Mouse (Mus musculus) frontal cortex, postnatal 36 days (tissue): ENCODE measurements around the gene Rpl35.
A peak's percentile ranks its signal among the peaks of the same experiment; 100 is the strongest.

Source experiments
- DNase-seq, 2 experiments: peaks; one replicate each; pipeline ENCODE4 v3.0.0; 2022; ENCODE audit warnings: low spot score in 2 of 2

Gene Rpl35

DNA sequence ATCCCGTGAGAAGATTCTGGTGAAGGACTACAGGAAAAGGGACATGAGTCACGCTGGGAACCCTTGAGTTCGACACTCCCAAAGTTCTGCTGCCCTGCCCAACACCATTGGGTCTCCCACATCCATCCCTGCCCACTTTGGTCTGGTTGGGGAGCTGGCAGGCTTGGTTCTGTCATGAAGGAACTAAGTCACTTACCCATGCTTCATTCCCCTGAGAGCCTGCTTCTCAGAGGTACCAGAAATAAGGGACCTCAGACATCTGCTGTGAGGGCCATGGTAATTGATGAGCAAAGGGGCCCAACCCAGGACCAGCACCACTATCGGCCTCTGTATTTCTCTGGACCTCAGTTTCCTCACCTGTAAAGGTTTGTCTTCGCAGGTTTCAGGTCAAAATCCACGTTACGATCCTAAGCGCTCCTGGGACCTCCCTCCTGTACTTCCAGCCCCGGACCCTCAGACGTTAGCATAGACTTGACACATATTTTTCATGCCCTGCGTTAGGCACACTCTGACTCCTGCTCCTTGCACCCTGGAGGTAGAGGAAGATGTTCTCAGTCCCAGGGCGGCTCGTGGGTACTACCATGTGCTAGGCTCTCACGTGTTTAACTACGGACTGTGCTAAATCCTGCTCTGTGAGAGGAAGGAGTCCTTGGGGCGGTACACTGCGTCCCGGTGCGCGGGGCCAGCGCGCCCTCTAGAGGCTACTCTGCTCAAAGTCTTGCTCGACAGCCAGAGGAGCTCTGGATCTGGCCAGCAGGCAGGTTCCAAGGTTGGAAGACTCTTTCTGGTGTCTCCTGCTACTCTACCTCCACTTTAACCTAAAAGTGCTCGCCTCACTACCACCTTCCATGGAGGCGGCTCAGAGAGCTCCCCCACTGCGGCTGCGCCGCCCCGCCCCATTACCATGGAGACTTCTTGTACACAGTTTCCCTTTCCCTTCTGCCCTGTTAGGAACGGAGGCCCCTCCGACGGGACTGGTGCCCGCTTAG, 7.7 kb downstream of the Rpl35 start, which contains the start of gene Wdr38:
Wdr38 (plus strand) TSS at position 91 of the 989 bp plus-strand sequence.
- peak; percentile 93 for DNase-seq

DNA sequence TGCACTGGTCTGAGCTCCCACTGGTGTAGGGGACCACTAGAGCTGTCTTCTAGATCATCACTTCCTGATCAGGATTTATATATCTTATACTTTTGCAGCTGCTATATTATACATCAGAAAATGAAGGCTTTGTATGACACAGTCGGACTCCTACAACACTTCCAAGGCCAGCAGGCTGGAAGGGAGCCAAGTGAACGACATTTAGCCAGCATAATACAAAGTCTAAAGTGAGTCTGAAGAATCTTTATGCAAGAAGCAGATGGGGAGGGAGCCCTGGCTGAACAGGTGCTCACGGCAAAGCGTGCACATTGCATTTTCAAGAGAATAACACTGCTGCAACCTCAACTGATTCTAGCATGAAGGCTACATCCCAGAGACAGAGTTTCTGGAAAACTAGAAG, 13.0 kb downstream of the Rpl35 start:
- DNase-seq = no peak

DNA sequence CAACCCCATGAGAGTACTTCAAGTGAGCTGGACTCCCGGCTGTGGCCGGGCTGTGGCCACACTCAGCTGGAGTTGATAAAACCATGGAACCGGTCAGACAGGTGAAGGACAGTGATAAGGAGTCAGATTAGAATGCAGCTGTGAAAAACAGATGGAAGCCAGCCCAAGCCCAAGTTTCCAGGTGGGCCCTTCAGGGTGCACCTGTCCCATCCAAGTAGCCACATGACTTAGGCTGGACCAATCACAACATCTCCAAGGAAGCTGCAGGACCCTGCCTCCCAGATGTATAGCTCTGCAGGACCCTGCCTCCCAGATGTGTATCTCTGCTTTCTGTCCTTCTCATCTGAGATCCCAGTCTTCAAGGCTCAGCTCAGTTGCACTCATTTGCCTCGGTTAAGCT, 13.4 kb downstream of the Rpl35 start:
- DNase-seq = no peak

DNA sequence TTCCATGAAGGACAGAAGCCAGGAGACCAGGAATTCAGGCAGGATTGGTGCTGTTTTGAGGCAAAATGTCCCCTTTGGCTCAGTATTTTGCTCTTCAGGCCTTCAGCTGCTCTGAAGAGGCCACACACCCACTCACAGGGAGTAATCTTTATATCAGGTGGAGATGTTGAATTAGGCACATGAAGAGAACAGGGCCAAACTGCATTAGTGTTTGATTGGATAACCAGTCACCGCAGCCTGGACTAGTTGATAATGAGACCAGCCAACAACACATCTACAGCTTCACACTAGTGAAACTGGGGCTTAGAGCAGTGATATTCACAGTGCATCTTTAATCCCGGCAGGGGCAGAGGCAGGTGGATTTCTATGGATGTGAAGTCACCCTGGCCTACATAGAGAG, 16.5 kb downstream of the Rpl35 start:
- no peak for DNase-seq

DNA sequence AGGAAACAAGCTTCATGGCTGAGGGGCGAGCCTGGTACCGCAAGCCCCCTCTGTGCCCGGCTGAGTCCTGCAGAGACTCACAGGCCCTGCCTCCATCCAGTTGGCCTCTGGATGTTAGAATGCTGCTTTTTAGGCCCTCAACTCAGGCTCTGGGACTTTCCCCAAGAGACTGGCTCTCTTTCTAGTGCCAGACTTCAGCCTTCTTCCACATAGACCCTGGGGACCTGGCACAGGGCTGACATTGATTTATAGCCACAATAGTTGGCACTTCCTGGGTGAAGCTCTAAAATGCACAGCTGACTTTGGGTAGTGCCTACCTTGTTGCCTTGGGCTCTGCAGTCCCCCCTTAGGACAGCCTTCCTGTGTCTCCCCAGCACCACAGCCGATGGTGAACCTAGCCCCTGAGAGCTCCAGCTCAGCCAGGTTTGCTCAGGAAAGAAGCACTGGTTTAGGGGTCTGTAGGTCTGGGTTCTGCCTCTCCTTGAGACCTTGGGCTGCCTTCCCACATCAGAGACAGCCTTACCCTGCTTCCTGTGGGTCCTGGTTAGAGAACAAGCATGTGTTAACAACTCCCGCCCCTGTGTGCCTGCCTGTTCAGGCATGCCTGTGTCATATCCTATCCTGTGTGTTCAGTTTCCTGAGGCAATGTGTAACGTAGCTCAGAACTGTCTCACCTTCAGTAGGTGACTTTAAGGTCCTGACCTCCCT, 17.5 kb downstream of the Rpl35 start:
- no peak for DNase-seq

DNA sequence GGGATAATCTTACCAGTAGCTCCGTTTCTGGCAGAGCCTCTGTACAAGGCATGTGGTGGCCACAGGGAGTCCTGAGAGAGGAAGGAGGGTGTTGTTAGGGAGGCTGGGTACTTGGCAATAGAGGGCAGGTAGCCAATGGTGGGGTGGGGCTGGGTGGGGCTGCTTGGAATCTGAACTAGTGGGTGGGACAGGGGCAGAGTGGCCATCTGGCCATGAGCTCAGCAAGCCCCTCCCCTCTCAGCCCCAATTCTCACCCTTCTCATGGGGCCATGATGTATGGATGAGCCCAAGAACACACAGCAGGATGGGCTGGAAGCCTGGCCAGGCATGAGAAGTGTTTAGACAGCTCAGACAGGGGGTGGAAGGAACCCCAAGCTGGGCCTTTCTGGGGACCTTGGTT, 18.1 kb downstream of the Rpl35 start:
- DNase-seq = no peak

DNA sequence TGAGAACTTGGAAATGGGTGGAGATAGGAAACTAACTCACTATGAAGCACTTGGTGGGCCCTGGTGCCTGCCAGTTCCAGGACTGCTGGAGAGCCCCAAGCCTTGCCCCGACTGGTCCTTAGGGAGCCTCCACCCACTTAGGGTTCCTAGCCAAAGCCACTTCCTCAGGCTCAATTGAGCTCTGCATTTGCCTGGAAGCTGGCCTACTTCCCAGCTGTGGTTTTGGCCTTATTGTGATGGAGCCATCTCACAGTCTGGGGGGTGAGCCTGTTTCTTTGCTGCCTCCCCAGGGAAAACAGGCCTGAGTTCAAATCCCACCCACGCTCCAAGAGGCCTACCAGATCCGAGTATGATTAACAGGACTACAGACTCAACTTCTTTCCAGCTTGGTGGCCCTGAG, 18.8 kb downstream of the Rpl35 start:
- DNase-seq = no peak

DNA sequence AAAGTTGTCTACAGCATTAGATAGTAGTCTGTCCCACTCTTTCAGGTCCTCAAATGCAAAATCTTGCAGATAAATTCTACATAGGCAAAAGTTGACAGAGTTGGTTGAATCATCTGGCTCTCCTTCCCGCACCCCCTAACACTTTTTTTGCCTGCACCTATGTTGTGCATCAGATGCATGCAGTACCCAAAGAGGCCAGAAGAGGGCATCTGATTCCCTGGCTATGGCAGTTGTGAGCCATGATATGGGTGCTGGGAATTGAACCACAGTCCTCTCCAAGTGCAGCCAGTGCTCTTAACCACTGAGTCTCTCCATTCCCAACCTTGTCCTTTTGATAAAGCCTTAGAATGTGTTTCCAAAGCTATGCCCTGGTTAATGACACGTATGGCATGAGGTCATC, 22.0 kb downstream of the Rpl35 start:
- no peak for DNase-seq

DNA sequence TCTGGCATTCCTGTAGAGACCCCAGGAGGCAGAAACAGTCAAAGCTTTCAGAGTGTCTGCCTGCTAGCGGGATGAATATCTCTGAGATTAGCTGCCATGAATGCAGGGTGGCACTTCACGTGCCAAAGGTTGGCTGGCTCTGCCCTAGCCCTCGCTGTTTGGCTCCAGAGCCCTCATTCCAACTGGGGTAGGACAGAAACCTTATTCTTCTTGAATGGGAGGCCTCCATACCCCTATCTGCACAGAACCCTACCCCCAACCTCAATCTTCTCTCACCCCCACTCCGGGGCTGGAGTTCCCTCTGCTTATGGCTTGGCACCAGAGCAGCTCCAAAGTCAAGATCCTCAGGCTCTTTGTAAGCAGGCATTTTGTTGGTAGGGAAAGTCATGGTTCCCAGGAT, 27.6 kb downstream of the Rpl35 start:
- no peak for DNase-seq

DNA sequence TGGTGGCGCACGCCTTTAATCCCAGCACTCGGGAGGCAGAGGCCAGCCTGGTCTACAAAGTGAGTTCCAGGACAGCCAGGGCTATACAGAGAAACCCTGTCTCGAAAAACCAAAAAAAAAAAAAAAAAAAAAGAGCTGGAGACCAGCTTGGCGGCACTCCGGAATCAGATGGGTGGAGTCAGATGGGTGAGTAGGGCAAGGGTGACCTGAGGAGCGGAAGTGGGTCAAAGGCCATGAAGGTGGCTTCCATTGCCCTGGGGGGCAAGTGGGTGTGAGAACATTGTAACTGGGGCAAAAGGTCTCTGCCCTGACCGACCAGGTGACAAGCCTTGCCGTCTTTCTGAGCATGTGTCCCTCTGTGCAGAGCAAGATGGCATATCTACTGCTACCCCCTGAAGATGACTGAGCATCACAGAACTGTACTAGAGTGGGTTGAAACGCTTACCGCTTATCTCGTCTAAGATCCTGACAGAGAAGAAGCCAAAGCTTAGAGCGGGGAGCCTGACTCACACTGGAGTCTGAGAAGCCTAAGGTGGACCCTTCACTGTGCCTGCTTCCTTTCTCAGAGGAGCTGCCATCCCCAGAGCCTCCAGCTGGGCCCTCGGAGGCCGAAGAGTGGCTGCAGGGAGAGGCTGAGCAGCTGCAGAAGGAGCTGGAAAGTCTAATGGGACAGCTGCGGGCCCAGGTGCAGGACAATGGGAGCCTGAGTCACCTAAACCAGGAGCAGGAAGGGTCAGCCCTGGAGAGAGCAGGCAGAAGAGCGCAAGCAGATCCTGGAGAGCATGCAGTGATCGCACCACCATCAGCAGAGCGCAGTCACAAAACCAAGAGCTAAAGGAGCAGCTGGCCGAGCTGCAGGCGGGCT, 29.3 kb downstream of the Rpl35 start:
- no peak for DNase-seq

DNA sequence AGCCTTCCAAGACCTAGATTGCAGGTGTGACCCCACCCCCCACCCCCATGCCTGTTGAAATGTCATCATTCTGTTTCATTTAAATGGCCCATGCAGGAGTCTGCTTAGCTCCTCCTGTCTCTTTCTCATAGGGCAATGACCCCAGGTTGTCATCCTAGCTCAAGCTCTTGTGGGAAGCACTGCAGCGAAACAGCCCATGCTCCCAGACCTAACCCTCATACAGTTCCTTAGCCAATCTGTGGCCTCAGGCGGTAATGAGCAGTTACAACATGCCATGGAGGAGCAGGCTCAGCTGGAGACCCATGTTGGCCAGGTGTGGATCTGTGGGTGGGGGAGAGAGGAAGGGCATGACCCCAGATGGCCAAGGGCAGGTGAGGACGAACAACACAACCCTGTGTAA, 30.2 kb downstream of the Rpl35 start:
- DNase-seq = no peak

DNA sequence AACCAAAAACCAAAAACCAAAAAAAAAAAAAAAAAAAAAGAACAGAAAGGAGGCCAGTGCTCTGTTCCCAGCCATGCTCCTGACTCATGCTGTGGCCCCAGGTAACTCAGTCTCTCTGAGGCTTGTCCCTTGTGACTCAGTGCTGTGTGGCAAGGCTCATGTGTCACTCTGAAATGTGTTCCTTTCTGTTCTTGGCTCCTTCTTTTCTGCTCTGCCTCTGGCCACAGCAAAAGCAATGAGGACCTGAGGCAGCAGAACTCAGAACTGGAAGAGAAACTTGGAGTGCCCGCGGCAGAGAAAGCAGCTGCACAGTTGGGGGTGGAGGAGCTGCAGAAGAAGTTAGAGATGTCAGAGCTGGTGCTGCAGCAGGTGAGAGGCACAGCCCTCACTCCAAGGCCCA, 31.3 kb downstream of the Rpl35 start:
- no peak for DNase-seq

DNA sequence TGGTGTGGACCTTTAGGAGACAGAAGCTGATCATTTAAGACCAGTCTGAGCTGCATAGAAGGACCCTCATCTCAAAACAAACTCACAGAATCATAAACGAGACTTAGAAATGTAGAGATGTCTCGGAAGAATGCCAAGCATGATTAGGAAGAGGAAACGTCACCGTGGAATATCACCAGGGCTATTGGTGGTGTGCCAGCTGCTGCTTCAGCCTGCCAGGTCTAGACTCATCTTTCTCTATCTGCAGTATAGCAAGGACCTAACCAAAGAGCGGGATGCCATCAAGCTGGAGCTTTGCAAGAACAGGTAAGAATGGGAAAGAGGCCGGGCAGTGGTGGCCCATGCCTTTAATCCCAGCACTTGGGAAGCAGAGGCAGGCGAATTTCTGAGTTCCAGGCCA, 31.7 kb downstream of the Rpl35 start:
- no peak for DNase-seq

DNA sequence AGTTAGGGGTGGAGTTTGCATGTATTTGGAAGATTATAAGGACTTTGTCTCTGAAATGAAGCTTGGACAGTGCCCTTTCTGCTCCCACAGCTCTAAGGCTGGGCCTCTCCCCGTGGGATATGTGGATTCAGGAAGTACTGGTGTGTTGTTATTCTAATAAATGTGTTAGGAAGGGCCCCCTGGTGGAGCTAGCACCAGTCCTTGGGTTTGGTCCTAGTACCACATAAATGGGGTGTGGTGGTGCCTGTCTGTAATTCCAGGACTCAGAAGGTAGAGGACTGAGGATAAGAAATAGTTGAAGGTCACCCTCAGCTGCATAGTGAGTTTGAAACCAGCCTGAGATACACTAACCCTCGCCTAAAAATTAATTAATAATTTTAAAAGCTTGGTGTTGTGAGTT, 32.2 kb downstream of the Rpl35 start:
- no peak for DNase-seq

DNA sequence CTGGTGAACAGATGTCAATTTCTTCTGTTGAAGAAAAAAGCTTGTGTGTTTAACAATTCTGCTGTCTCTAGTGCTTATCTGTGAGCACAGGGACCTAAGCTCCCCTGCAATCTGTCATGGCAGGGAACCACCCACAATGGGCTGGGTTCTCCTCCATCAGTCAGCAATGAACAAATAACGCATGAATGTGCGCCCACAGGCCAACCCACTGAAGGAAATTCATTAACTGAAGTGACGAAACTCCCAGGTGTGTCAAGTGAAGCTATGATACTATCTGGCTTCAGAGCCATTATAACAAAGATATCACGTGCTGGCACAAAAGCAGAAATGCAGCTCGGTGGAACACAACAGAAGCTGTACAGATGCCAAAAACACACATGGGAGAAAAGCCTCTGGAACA, 35.4 kb downstream of the Rpl35 start:
- no peak for DNase-seq

DNA sequence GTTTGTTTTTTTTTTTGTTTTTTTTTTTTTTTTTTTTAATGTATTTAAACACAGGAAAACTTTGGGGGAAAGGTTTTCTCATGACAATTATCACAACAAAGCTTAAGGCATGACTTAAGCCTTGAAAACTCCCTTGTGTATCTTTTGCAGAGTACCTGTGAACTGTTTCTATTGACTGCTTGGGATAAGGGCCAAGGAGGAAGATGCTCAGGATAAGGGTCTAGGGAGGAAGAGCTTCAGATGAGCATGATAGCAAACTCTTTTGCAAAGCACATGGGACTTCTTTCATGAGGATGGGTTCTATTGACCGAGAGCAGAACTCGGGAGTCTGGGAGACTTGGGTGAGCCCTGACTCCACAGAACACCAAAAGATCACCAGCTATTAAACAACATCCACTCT, 35.8 kb downstream of the Rpl35 start:
- DNase-seq = no peak

DNA sequence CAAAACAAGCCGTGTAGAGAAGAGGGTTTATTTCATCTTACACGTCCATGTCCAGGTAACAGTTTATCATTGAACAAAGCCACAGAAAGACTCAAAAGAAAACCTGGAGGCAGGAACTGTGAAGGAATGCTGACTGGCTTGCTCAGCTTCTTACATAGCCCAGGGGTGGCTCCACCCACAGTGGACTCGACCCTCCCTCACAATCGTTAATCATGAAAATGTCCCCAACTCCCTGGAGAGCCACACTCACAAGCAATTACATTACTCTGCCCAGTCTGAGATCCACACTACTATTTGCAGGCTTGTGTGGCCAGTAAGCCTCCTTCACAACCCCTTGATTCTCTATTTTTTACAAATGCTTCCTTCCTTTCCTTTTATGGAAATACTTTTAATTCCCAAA, 41.2 kb downstream of the Rpl35 start:
- no peak for DNase-seq

DNA sequence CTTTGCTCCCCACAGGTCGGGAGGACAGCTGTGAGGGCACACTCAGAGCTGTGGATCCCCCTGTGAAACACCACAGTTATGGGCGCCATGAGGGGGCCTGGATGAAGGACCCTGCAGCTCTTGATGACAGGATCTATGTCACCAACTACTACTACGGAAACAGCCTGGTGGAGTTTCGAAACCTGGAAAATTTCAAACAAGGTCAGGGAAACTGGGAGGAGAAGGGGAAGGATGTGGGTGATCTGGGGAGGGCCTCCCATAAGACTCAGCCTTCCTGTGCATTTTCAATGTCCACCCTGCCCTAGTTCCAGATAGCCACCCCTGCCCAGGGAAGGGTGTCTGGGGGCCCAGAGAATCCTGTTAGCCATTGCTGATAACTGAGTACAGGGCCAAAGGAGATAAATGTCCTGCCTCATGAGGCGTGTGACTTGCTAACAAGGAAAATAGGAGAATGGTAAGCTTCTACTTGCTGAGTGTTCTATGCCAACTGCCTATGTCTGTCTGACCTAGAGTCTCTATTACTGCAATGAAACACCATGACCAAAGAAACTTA, 47.7 kb downstream of the Rpl35 start:
- no peak for DNase-seq

DNA sequence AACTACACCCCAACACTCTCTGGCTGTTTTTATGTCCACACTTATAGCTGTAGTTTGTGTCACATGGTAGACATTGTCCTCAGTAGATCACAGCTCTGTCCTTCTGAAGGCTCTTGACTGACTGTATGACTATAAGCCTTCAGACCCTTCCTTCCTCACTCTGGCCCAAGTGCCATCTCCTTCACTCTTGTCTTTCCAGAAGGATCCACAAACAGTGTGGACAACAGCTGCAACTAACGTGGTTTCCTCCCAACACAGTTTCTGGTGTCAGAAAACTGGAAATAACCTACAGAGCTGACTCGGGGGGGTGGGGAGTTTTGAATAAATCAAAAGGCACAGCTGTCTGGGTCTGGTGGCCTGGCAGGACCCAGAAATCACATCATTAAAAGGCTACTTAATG, 49.4 kb downstream of the Rpl35 start:
- DNase-seq = no peak

DNA sequence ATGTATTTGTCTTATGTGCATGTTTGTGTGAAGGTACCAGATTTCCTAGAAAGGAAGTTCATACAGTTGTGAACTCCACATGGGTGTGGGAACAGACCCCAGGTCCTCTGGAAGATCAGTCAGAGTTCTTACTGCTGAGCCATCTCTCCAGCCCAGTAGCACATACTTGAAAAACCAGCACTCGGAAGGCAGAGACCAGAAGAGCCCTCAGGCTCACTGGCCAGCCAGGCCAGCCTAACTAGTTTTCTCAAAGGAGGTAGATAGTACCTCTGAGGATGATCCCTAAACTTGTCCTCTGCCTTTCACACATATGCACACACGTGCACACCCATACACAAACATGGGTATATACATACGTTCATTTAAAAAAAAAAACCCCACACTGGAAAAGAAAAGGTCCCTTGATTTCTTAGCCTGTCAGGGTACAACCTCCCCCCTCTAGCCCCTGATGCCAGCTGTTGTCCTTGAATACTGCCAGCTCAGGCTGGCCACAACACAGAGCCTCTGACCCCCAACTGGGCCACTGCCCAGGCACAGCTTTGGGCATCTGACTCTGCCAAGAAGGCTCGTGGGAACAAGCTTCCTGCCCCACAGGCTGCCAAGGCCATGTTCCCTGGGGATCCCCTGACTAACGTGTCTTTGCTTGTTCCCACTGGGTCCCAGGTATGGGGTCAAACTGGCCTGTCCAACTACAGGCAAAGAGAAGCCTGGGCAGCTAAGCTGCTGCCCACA, 52.1 kb downstream of the Rpl35 start:
- DNase-seq = peak; percentile 63 to 66
